Mouse (Mus musculus) stomach, embryonic 15.5 days (tissue): ENCODE measurements around the gene Mbd4. TPM values are rescaled to one million over a fixed set of nuclear protein-coding genes. Genes with fewer than 3 reads are reported as not detected.

Experiments used
- ATAC-seq: fragments of 200-750 bp; cut with Nextera tagmentation; 2 replicates; pipeline ENCODE4 v1.8.0; 2017; ENCODE audit warnings: low read depth, moderate number of reproducible peaks, moderate TSS enrichment; ENCODE audit not compliant: insufficient read depth, low FRiP score
- H3K27ac ChIP-seq: fragments of 300-500 bp; sonication (generic); 2 replicates; pipeline ENCODE4 v1.5.1; 2015; ENCODE audit warnings: mild to moderate bottlenecking, inconsistent platforms
- H3K27me3 ChIP-seq: fragments of 300-500 bp; sonication (generic); replicated peaks from 2 replicates; pipeline ENCODE4 v1.6.1; 2015; ENCODE audit warnings: inconsistent platforms
- H3K36me3 ChIP-seq: fragments of 300-500 bp; sonication (generic); 2 replicates; pipeline ENCODE4 v1.6.1; 2015; ENCODE audit warnings: inconsistent platforms
- H3K4me1 ChIP-seq: fragments of 300-500 bp; sonication (generic); 2 replicates; pipeline ENCODE4 v1.6.1; 2015; ENCODE audit warnings: inconsistent platforms
- H3K4me2 ChIP-seq: fragments of 300-500 bp; sonication (generic); 2 replicates; pipeline ENCODE4 v1.6.1; 2015; ENCODE audit warnings: mild to moderate bottlenecking, inconsistent platforms
- H3K4me3 ChIP-seq: fragments of 300-500 bp; sonication (generic); replicated peaks from 2 replicates; pipeline ENCODE4 v1.5.1; 2015; ENCODE audit warnings: inconsistent platforms
- H3K9ac ChIP-seq: fragments of 300-500 bp; sonication (generic); 2 replicates; pipeline ENCODE4 v1.6.1; 2015; ENCODE audit warnings: inconsistent platforms
- H3K9me3 ChIP-seq: fragments of 300-500 bp; sonication (generic); 2 replicates; pipeline ENCODE4 v1.6.1; 2016; ENCODE audit warnings: inconsistent platforms
- WGBS: fragments of 180-500 bp; shearing (Covaris S2); methylation state at CpG from one replicate; pipeline ENCODE4 v1.1.7; 2015; 5-methylcytosine and 5-hydroxymethylcytosine counted together
- polyA plus RNA-seq: library from polyadenylated mRNA; unstranded; fragments of >200 nt; fragmentation: Nextera tagmentation; extraction: Ambion mirVana; gene quantifications from 2 replicates; pipeline ENCODE4 v1.2.1, GENCODE M21; 2015

The Mbd4 gene
- polyA plus RNA-seq, 1 experiment from 2014 or later: 15.4 TPM

DNA sequence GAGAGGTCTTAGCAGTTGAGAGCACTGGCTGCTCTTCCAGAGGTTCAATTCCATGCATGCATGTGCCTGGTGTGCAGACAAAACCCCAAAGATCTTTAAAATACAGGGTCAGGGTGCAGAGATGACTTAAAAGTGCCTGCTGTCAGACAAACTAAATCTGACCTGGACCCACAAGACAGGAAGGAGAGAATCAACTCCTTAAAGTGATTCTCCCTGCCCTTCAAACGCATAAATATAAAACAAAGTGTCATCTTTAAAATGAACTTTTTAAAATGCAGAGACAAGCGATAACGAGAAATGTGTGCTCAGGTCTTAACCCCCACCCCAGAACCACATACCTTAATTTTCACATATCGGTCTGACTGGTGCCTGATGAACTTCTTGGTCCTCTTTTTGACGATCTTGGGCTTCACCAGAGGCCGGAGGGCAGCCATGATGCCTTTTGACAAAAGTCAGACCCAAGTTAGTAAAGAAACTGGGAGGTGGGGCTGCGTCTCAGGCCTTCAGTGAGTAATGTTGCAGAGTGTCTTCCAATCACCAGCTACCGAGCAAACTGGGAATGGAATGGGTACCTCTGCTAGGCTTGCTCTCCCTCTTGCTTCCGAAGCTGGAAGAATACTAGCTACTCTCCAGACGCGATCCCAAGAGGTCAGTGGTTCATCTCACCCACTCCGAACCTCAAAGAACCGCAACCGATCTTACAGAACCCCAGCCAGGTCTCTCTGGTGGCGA lies 45.5 kb downstream of the Mbd4 start:
- H3K9me3 ChIP-seq: no peaks in the 10 kb centered on the region
- H3K4me1 ChIP-seq: peaks cover 18% of the 10 kb centered on the region
- peak overlapping the region; percentile 85 for H3K4me2 ChIP-seq
- H3K27ac ChIP-seq: peak overlapping the region; percentile 96
- H3K9ac ChIP-seq: peak overlapping the region; percentile 92
- peaks cover 30% of the 10 kb centered on the region for H3K36me3 ChIP-seq
- WGBS: 2% methylated on average over 15 of the region's 15 CpGs
- ATAC-seq: no peak
- H3K4me3 ChIP-seq: peak overlapping the region; percentile 98
- H3K27me3 ChIP-seq: no peaks in the 10 kb centered on the region

DNA sequence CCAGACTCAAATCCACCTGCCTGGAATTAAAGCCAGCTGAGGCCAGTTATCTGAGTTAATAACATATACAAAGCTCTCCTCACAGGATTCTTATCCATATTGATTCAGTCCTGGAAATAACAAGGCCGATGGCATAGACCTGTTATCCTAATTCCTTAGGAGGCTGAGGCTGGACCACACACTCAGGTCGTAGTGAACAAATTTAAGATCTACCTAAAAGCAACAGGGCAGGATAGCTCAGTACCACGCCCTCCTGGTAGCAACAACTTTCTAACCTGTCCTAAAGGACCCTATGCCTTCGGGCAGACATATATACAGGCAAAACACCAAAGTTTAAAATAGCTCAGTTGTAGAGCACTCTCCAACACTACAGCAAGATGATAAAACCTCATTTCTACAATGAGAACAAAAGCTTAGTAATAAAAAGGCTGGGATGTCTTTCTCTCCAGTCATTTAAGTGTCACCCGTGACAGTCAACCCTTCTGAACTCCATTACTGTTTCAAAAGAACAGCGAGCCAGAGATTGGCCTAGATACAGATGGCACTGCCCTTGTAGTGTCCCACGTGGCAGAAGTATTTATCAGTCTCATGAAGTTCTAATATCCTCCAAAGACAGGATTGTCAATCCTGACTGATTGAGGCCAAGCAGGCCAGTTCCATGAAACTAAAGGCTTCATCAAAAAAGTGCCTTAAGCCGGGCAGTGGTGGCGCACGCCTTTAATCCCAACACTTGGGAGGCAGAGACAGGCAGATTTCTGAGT lies 48.6 kb downstream of the Mbd4 start:
- no peaks in the 10 kb centered on the region for H3K27me3 ChIP-seq

DNA sequence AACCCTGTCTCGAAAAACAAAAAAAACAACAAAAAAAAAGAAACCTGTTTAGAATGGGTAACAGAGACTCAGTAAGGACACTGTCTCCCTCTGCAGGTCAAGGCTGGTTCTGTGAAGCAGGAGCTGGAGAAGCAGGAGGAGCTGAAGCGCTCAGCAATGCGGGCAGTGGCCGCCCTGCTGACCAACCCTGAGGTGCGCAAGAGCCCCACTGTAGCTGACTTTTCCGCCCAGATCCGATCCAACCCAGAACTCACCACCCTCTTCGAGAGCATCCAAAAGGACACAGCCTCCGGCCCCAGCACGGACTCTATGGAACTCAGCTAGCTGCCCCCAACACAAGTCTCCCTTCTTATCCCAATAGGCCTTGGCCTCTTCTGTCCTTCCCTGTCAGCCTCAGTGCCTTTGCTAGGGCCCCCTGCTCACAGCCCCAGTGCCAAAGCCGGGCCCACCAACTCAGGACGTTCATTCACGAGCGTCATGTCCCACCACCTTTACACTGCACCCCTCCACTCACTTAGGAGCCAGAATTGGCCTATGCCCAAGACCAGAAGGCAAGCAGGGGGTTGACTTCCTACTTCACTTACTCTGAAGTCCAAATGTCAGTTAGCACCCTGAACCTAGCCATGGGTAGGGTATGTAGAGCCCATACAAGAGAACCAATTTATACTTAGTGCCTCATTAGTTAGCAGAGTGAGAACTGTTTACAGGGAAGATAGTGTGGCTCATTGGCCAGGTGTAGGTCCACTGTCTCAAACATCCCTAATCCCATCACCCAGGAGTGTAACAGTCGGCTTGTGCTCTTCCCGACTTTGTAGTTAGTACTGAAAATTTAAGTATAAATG lies 49.4 kb downstream of the Mbd4 start:
- ATAC-seq: peak; percentile 48; the same call in 1 of the 2 replicates
- H3K9me3 ChIP-seq: no peaks in the 10 kb centered on the region
- H3K27me3 ChIP-seq: no peaks in the 10 kb centered on the region
- H3K9ac ChIP-seq: no peak overlapping the region
- H3K4me2 ChIP-seq: no peak overlapping the region
- 41% methylated on average over 16 of the region's 16 CpGs for WGBS
- H3K27ac ChIP-seq: no peak overlapping the region
- H3K36me3 ChIP-seq: peaks cover 49% of the 10 kb centered on the region
- H3K4me1 ChIP-seq: peaks cover 18% of the 10 kb centered on the region
- no peak overlapping the region for H3K4me3 ChIP-seq

More for the DNA sequence above, 48.6 kb downstream of the Mbd4 start:
- peaks cover 45% of the 10 kb centered on the region for H3K36me3 ChIP-seq
- H3K4me2 ChIP-seq: no peak overlapping the region
- no peak overlapping the region for H3K27ac ChIP-seq
- H3K4me3 ChIP-seq: no peak overlapping the region
- 65% methylated on average over 10 of the region's 10 CpGs for WGBS
- no peaks in the 10 kb centered on the region for H3K9me3 ChIP-seq
- no peak for ATAC-seq
- H3K9ac ChIP-seq: no peak overlapping the region
- H3K4me1 ChIP-seq: peaks cover 18% of the 10 kb centered on the region

DNA sequence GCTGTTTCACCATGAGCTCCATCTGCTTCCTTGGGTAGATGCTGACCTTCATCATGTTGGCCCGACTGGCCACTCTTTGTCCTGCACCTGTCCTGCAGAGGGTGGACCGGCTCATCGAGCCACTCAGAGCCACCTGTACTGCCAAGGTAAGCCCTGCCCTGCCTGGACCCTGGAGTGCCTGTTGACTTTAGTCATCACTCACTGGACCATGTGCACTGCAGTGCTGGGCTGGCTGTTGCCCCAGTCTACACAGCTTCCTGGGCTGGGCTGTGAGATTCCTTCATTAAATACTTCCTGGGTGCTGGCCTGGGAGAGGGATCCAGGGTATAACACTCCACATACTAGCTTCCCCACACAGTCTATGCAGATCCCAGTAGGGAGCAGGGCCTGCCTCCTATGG lies 51.4 kb downstream of the Mbd4 start:
- WGBS: 92% methylated on average over 3 of the region's 3 CpGs
- Histone ChIP-seq H3K4me2 (no peak overlapping the region), H3K27me3 (no peaks in the 10 kb centered on the region), H3K4me3 (no peak overlapping the region), H3K36me3 (peaks cover 52% of the 10 kb centered on the region), H3K9me3 (no peaks in the 10 kb centered on the region), H3K9ac (no peak overlapping the region), H3K27ac (no peak overlapping the region), H3K4me1 (peaks cover 12% of the 10 kb centered on the region)
- ATAC-seq: peak; percentile 49

DNA sequence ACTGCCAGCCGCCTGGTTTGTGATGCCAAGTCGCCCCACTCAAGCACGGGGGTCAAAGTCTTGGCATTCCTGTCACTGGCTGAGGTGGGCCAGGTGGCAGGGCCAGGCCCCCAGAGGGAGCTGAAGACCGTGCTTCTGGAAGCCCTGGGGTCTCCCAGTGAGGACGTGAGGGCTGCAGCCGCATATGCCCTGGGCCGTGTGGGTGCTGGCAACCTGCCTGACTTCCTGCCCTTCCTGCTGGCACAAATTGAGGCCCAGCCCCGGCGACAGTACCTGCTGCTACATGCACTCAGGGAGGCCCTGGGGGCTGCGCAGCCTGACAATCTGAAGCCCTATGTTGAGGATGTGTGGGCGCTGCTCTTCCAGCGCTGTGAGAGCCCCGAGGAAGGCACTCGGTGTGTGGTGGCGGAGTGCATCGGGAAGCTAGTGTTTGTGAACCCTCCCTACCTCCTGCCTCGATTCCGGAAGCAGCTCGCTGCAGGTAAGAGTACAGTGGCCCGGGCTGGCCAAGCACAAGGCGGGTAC lies 60.4 kb downstream of the Mbd4 start:
- WGBS: 92% methylated on average over 21 of the region's 21 CpGs
- Histone ChIP-seq H3K9me3 (no peaks in the 10 kb centered on the region), H3K4me3 (no peak overlapping the region), H3K4me1 (0 out of 2 replicates have a peak, but pooled peaks cover 4% of the 10 kb centered on the region), H3K27ac (no peak overlapping the region), H3K4me2 (no peak overlapping the region), H3K9ac (no peak overlapping the region), H3K36me3 (peaks cover 70% of the 10 kb centered on the region), H3K27me3 (no peaks in the 10 kb centered on the region)
- ATAC-seq: no peak

DNA sequence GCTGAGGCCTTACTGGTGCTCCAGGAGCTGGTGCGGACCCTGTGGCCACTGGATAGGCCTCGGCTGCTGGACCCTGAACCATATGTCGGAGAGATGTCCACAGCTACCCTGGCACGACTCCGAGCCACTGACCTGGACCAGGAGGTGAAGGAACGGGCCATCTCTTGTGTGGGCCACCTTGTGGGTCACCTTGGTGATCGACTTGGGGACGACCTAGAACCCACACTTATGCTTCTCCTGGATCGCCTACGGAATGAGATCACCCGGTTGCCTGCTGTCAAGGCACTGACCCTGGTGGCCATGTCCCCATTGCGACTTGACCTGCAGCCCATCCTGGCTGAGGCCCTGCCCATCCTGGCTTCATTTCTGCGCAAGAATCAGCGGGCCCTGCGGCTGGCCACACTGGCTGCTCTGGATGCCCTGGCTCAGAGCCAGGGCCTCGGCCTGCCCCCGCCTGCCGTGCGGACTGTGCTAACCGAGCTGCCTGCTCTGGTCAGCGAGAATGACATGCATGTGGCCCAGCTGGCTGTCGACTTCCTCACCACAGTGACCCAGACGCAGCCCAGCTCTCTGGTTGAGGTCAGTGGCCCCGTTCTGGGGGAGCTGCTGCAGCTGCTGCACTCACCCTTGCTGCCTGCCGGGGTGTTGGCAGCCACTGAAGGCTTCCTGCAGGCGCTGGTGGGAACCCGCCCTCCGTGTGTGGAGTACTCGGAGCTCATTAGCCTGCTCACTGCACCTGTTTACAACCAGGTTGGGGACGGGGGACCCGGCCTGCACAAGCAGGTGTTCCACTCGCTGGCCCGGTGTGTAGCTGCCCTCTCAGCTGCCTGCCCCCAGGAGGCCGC lies 61.1 kb downstream of the Mbd4 start:
- Histone ChIP-seq H3K9ac (no peak overlapping the region), H3K4me2 (no peak overlapping the region), H3K4me3 (no peak overlapping the region), H3K9me3 (no peaks in the 10 kb centered on the region), H3K4me1 (0 out of 2 replicates have a peak, but pooled peaks cover 4% of the 10 kb centered on the region), H3K27ac (no peak overlapping the region), H3K27me3 (no peaks in the 10 kb centered on the region), H3K36me3 (peaks cover 73% of the 10 kb centered on the region)
- WGBS: 81% methylated on average over 34 of the region's 34 CpGs
- ATAC-seq: peak; percentile 33; the same call in 1 of the 2 replicates

DNA sequence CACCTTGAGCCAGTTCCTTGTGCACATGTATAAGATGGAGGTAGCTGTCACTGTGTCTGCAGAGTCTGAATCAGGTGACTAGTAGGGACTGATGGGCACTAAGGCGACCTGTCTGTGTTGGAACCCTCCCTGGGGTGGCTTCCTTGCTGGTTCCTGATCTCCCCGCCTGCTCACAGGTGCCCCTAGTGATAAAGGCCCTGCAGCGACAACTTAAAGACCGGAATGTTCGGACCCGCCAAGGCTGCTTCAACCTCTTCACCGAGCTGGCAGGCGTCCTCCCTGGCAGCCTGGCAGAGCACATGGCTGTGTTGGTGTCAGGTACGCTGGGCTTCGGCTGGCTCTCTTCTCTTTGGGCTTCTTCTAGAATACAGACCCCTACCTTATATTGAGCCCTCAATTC lies 62.2 kb downstream of the Mbd4 start:
- Histone ChIP-seq H3K27ac (no peak overlapping the region), H3K9ac (no peak overlapping the region), H3K4me1 (0 out of 2 replicates have a peak, but pooled peaks cover 4% of the 10 kb centered on the region), H3K36me3 (peaks cover 73% of the 10 kb centered on the region), H3K4me2 (no peak overlapping the region), H3K9me3 (no peaks in the 10 kb centered on the region), H3K4me3 (no peak overlapping the region), H3K27me3 (no peaks in the 10 kb centered on the region)
- 85% methylated on average over 10 of the region's 10 CpGs for WGBS
- no peak for ATAC-seq

Other genes with a start within 250 kb of the Mbd4 start
- 85.6 and 88.2 TPM in 2 replicates for gene Raf1, start 176.7 kb downstream of the Mbd4 start, polyA plus RNA-seq
- gene Tmem40, start 91.0 kb downstream of the Mbd4 start, polyA plus RNA-seq: 8.2 and 14.9 TPM in 2 replicates
- gene Cand2, start 78.8 kb downstream of the Mbd4 start, polyA plus RNA-seq: 19.9 and 22.6 TPM in 2 replicates
- 2,176 and 2,210 TPM in 2 replicates for gene Rpl32, start 44.6 kb downstream of the Mbd4 start, polyA plus RNA-seq
- 0.58 and 0.71 TPM in 2 replicates for gene Efcab12, start 15.0 kb downstream of the Mbd4 start, polyA plus RNA-seq
- gene Ift122, start 99 bp upstream of the Mbd4 start, polyA plus RNA-seq: 18.8 and 18.9 TPM in 2 replicates
- gene Rho, start 78.4 kb upstream of the Mbd4 start, polyA plus RNA-seq: 0.15 and 0.31 TPM in 2 replicates
- gene H1foo, start 91.6 kb upstream of the Mbd4 start, polyA plus RNA-seq: not detected in 2 replicates
- 31.3 and 37.7 TPM in 2 replicates for gene Plxnd1, start 141.6 kb upstream of the Mbd4 start, polyA plus RNA-seq